Mouse (Mus musculus): Measurements from ENCODE around the gene Snapin.

Snapin gene

DNA sequence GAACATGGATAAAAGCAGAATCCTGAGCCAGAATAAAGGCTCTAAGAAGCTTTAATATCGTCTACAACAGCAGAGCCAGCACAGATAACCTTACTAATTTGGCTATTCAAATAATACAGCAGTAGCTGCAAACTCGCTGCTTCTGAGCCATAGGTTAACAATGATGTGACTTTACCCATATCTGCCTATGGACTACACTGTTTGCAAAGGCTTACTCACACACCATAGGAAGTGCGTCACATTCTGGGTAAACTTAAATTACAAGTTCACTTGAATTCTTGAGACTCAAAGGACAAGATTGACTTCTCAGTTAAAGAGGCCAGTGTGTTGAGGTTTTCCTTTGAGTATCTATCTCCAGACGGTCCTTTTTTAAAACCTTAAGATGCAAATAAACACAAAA is 12.6 kb upstream of the Snapin start:
- no peak for DNase-seq

GRCm38 (mm10) chr3:90497597-90497996 is 6.8 kb upstream of the Snapin start:
- no peak for DNase-seq

DNA sequence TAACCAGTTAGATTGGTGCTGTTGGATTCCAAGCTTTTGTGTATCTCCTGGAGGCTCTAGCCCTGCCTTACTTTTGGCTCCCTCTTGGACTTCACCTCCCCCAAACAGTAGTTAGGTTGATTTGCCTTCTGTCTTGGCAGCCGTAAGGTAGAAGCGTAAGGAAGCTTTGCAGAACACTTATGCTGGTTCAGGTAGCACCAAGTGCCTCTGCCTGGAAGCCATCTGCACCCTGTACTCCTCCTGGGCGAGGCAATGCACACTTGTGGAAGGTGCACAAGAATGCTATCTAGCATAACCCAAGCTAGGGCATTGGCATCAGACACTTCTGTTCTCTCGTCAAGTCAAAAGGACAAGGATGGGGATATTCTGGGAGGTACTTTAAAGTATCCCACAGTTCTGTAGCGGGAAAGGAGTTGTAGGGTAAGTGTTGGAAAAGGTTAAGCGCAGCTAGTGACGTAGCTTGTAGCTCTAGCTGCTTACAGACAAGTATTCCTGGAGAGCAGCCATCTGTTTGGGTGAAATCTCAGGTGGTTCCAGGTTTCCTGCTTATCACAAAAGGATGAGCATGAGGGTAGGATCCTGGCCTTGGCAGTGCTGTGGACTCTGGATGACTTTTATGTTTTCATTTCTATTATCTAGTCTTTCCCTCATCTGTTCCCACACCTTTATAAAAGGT is 5.2 kb upstream of the Snapin start:
- DNase-seq: no peak

DNA sequence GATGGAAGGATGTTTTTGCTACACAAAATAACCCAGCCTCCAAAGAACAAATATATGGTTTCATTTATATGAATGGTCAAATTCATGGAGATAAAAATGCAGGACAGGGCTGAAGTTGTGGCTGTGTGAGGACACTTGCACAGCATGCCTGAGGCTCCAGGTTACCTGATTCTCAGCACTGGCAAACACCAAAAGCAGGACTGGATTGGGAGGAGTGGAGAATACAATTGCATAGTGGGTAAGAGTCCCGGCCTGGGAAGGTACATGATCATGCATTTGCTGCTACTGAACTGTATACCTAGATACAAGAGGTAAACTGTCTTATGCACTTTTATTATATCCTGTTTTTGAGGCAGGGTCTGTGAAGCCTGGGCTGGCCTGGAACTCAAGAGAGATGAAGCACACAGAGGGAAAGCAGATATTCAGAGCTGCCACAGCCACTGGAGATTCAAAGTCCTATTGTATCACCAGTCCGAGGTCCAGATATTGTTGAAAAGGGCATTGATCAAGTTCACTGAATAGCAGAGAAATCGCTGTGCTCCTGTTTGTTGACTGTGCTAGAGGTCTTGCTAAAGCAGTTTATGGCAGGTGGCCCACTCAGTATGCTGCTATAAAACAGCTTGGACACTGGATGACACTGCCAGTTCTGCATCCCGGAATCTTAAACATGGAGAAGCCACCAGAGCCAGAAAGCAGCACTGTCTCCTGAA is 3.2 kb upstream of the Snapin start:
- DNase-seq: no peak

GRCm38 (mm10) chr3:90491350-90491749 is 517 bp upstream of the Snapin start:
- no peak for DNase-seq

- DNase-seq: no peak
These were observed 2.3 kb downstream of the Snapin start for GRCm38 (mm10) chr3:90488576-90488975.

- DNase-seq: no peak
These were observed 3.8 kb downstream of the Snapin start for GRCm38 (mm10) chr3:90486998-90487397.

DNA sequence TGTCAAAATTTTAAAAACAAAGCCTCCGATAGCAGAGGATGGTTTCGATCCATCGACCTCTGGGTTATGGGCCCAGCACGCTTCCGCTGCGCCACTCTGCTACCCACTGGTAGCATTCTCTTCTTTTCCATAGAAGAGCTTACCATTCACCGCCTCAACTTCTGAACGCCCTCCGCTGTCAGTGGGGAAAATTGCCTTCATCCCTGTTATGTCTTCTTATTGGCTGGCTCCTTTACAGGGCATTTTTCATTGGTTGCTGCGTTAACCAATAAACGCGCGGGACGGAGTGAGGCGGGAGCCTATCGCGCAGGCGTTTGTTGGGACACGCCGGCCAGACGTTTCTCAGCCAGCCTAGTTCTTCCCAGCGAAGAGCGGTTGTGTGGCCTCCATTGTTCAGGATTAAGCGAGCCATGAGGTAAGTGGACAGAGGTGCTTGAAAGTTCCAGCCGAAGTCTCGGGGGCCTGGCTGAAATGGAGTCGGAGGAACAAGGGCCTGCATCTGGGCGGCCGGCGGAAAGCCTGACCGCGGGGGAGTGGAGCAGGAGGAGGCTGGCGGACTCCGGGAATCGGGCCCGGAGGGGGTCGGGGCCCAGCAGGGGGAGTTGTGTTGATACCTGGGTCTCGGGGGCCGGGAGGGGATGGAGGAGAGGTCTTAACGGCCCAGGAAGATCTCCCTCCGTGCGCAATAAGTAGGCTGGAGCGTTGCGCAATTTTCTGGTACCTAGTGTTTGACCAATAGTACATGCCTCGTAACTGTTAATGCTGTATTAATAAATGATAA is 14.8 kb downstream of the Snapin start, which contains the start of gene Ilf2:
TSS of gene Ilf2 (plus strand) at position 296 of the 781 bp plus-strand sequence.
- peak; percentile 96 for DNase-seq

DNA sequence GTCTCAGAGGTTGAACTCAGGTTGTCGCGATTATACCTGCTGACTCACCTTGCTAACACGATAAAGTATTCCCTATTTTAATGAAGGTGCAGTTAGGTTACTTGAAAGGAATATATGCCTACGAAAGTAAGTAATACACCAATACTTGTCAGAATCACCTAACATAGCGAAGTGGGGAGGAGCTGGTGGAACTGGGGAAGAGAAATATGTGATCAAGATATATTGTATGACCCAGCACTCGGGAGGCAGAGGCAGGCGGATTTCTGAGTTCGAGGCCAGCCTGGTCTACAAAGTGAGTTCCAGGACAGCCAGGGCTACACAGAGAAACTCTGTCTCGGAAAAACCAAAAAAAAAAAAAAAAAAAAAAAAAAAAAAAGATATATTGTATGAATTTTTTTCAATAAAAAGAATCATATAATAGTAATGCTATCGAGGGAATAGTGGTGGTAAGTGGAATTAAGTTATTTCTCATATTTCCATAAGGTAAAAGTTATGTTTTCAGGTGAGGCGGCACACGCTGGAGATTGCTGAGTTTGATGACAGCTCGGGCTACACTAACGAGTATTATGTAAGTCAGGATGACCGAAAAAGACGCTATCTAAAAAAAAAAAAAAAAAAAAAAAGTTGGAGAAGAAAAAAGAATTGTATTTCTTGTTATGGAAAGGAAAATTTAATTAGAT is 15.5 kb downstream of the Snapin start:
- no peak for DNase-seq

GRCm38 (mm10) chr3:90472213-90472612 is 18.6 kb downstream of the Snapin start:
- DNase-seq: no peak

- no peak for DNase-seq
These were observed 23.1 kb downstream of the Snapin start for GRCm38 (mm10) chr3:90467618-90468300.

GRCm38 (mm10) chr3:90466311-90466766 is 24.5 kb downstream of the Snapin start:
- peak; percentile 45 for DNase-seq

GRCm38 (mm10) chr3:90465686-90466310 is 25.0 kb downstream of the Snapin start, which contains the start of gene Npr1:
Gene Npr1, minus strand, starts transcription at chr3:90465866.
- DNase-seq: no peak

DNA sequence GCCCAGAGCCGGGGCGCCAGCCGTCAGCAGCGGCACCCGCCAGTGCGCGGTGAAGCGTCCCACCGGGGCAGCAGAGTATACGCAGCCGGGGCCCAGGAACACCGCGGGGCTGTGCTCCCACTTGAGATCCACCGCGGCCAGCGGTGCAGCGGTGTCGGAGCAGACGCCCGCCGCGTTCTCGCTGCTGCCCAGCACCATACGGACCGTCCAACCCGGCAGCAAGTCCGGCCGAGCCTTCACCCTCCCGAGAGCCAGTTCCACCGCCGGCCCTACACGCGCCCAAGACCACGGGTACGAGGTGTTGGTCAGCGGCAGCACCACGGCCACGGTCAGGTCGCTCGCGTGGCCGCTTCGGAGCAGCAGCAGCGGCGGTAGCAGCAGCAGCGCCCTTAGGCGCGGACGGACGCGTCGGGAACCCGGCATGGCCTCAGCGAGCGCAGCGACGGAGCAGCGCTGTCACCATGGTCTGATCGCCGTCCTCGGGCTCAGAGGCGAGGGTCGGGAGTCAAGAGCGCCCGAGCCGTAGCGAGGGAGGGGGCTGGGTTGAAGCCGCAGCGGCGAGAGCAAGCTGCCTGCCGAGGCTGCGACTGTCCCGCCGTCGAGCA is 25.6 kb downstream of the Snapin start:
- DNase-seq: no peak

GRCm38 (mm10) chr3:90464552-90465080 is 26.2 kb downstream of the Snapin start:
- no peak for DNase-seq

GRCm38 (mm10) chr3:90462579-90462978 is 28.3 kb downstream of the Snapin start:
- DNase-seq: no peak

GRCm38 (mm10) chr3:90461935-90462334 is 28.9 kb downstream of the Snapin start:
- DNase-seq: no peak

GRCm38 (mm10) chr3:90460315-90460714 is 30.5 kb downstream of the Snapin start:
- no peak for DNase-seq

DNA sequence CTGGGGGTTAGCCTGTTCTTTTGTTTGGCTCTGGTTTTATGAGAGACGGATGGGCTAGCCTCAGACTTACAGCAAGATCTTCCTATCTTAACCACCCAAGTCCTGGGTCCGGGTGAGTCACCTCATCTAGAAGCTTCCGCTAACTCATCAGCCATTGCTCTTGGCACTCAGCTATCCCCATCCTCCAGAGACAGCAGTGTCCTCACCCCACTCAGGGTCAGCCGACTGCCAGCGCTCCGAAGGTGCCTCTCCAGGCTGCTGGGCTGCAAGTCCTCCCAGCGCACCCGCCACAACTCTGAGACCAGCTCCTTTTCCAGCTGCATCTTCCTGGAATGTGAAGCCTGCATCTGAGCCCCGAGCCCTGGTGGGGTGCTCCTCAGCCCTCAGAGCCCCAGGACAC is 31.1 kb downstream of the Snapin start:
- DNase-seq: no peak

GRCm38 (mm10) chr3:90454931-90455330 is 35.9 kb downstream of the Snapin start:
- DNase-seq: no peak

Measured in right cerebral cortex, postnatal 25 days (tissue).